Mouse (Mus musculus): Measurements from ENCODE around the gene Ptprf. TPM values are rescaled to one million over a fixed set of nuclear protein-coding genes. Genes with fewer than 3 reads are reported as not detected.
A peak's percentile ranks its signal among the peaks of the same experiment; 100 is the strongest.

Gene Ptprf
- total RNA-seq, 2 experiments from 2014 or later: not detected

GRCm38 (mm10) chr4:118220756-118221155 is 70.4 kb downstream of the Ptprf start:
- ATAC-seq (replicated peaks; ENCODE audit: low FRiP score, poor library complexity, severe bottlenecking): no peak

- no peak for ATAC-seq (replicated peaks; ENCODE audit: low FRiP score, poor library complexity, severe bottlenecking)
Observed at GRCm38 (mm10) chr4:118219487-118219886, 71.7 kb downstream of the Ptprf start.

GRCm38 (mm10) chr4:118218521-118218920 is 72.7 kb downstream of the Ptprf start:
- no peak for ATAC-seq (replicated peaks; ENCODE audit: low FRiP score, poor library complexity, severe bottlenecking)

GRCm38 (mm10) chr4:118216726-118217595 is 74.2 kb downstream of the Ptprf start:
- peak; percentile 62; the same call in 1 of the 2 replicates for ATAC-seq (replicated peaks; ENCODE audit: low FRiP score, poor library complexity, severe bottlenecking)

DNA sequence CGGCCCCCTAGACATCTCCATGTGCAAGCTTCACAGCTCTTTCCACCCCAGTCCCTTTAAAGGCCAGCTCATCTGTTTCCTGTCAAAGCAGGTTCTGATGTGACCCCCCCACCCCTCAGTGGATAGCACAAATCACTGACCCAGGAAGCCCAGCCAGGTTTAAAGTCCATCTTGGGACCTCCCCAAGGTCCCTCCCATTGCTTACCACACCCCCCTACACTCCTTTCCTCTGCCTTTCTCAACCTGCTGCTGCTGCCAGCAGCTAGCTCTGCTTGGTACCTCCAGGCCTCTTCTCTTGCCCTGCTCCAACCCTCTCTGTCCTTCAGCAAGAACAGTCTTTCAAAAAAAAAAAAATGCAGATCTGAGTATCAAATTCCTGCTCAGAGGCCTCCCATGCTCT is 76.3 kb downstream of the Ptprf start:
- ATAC-seq (replicated peaks; ENCODE audit: low FRiP score, poor library complexity, severe bottlenecking): no peak

DNA sequence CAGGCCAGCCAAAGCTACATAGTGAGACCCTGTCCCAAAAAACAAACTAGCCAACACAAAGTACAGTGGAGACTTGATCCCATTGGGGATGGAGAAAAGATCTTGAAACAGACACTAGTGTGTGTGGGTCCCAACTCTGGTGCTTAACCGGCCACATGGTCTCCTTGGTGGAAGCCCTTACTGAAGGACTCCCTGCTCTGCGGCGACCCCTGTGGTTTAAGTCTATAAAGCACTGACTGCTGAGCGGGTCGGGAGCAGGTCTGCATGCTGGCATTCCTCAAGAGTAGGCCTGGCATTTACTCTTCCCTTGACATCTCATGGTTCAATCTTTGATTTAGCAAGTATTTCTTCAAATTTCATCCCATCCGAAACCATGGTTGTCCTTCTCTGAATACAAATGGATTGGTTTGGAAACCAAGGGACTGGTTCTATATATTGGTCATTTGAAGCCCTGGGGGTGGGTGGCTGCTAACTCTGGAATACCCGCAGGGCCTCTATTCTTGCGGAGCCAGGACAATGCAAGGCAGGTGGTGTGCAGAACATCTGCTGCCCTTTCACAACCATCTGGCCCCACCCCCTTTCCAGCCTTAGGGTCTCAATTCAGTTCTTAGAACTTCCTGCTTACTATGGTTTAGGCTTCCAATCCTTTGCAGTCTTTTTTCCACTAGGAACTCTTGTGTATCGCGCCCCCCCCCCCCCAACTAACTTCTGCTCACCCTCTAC is 84.1 kb downstream of the Ptprf start:
- ATAC-seq (replicated peaks; ENCODE audit: low FRiP score, poor library complexity, severe bottlenecking): no peak

DNA sequence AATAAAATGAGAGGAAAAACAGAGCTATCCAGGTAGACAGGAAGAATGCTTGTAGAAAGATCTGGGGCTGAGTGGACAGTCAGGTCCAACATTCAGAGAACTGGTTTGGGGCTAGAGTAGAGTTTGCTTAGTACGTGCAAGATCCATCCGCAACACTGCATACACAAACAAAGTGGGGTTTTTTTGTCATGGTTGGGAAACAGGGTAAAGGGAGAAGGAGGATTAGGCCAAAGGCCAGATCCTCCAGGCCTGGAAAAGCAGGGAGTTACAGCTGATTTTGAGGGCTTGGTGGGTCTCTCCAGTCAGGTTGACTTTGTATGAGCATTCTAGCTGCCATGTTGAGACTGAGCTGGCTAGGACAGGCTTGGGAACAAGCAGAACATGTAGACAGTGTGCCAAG is 85.3 kb downstream of the Ptprf start:
- ATAC-seq (replicated peaks; ENCODE audit: low FRiP score, poor library complexity, severe bottlenecking): no peak

- no peak for ATAC-seq (replicated peaks; ENCODE audit: low FRiP score, poor library complexity, severe bottlenecking)
Observed at GRCm38 (mm10) chr4:118199093-118199492, 92.1 kb downstream of the Ptprf start.

DNA sequence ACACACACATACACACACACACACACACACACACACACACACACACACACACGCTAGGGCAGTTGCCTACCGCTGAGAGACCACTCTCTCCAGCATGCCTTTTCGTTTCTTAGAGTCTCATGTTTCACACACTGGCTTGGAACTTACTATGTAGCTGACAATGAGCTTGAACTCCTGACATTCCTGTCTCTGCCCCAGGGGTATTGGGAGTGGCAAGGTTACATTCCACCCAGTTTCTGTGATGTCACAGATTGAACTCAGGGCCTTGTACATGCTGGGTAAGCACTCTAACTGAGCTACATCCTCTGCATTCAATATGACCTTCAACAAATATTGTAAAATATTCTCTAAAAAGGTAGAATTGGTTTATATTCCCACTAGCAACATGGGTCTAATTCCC is 92.6 kb downstream of the Ptprf start:
- ATAC-seq (replicated peaks; ENCODE audit: low FRiP score, poor library complexity, severe bottlenecking): no peak

DNA sequence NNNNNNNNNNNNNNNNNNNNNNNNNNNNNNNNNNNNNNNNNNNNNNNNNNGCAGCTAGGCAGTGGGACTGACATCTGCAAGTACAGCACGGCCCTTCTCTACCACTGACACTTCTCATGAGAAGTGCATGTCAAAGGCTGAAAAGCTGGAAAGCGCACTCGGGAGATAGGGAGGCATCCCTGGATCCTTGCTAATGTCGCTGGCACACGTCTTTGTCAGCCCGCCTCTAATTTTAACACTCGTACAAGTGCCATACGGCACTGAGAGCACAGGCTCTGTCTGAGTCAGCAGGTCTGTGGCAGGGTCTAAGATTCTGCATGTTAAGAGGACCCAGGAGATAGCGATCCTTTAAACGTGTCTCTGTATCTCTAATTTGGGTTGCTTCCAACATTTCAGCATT is 95.0 kb downstream of the Ptprf start:
- no peak for ATAC-seq (replicated peaks; ENCODE audit: low FRiP score, poor library complexity, severe bottlenecking)

GRCm38 (mm10) chr4:118180301-118181080 is 110.7 kb downstream of the Ptprf start:
- ATAC-seq (replicated peaks; ENCODE audit: low FRiP score, poor library complexity, severe bottlenecking): peak; percentile 9

GRCm38 (mm10) chr4:118179467-118180300 is 111.5 kb downstream of the Ptprf start, which contains the start of gene Kdm4a:
Gene Kdm4a, minus strand, starts transcription at chr4:118180043.
- peak; percentile 95 for ATAC-seq (replicated peaks; ENCODE audit: low FRiP score, poor library complexity, severe bottlenecking)

DNA sequence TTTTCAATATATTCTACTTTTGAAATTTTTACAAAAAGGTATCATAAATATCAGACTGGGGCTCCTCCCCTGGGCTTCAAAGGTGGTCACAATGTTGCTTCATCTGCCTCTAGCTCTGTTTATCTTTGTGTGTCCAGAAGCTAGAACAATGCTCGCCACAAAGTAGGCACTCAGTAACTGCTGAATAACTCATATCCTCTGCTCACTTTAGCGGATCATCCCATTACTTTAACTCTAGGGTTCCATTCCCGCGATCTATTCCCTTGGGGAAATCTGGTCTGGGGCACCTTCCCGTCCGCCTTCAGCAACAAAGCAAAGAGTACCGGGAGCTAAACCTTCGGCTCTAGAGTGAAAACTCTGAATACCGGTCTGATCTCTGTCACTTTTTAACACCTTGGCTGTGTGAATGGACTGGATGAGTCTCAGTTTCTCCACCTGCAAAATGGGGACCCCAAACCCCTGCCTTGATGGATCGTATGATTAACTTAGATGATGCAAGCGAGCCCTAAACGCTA is 112.2 kb downstream of the Ptprf start:
- ATAC-seq (replicated peaks; ENCODE audit: low FRiP score, poor library complexity, severe bottlenecking): 0 out of 2 replicates have a peak, but pooled peaks have one; percentile 4

- no peak for ATAC-seq (replicated peaks; ENCODE audit: low FRiP score, poor library complexity, severe bottlenecking)
Observed at GRCm38 (mm10) chr4:118172461-118172860, 118.7 kb downstream of the Ptprf start.

DNA sequence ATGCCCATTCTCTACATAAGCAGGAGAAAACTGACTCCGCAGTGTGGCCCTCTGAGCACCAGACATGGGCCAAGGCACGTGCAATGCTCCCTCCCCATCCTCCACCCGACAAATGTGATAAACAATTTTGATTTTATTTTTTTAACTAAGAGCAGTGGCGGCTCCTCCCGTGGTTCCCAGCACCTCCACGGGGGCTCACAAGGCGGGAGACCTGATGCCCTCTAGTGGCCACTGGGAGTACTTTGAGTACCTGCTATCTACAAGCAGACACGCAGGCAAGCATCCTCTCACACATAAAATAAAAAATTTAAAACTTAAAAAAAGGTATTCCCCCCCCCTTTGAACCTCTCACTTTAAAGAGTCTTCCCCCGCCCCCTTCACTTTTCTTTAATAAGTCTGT is 120.2 kb downstream of the Ptprf start:
- ATAC-seq (replicated peaks; ENCODE audit: low FRiP score, poor library complexity, severe bottlenecking): no peak

- ATAC-seq (replicated peaks; ENCODE audit: low FRiP score, poor library complexity, severe bottlenecking): no peak
Observed at GRCm38 (mm10) chr4:118162123-118162522, 129.1 kb downstream of the Ptprf start.

Measured in erythroblast, adult 5-6 weeks (primary cell).